Mouse (Mus musculus) cerebellum, adult 8-10 months (tissue): ENCODE data around the gene Tex50.
"Not testable (repeated sequence)": the region's sequence is repeated elsewhere in the genome, so short reads cannot be mapped to it uniquely, and the experiment has no call there.

Experiments
- DNase-seq: peaks from one replicate; pipeline ENCODE4 v3.0.0; 2022

Gene Tex50

GRCm38 (mm10) chr1:161159214-161159613 is at the start of gene Tex50:
TSS of gene Tex50 (minus strand) at chr1:161159314.
- no peak for DNase-seq

GRCm38 (mm10) chr1:161199856-161200255 is 40.7 kb upstream of the Tex50 start:
- no peak for DNase-seq

- not testable (repeated sequence) for DNase-seq
Measured at GRCm38 (mm10) chr1:161196364-161196763, 37.2 kb upstream of the Tex50 start.

- DNase-seq: peak; percentile 67
Measured at GRCm38 (mm10) chr1:161195541-161196351, 36.6 kb upstream of the Tex50 start.

- DNase-seq: no peak
Measured at GRCm38 (mm10) chr1:161190253-161190910, 31.3 kb upstream of the Tex50 start.

- DNase-seq: no peak
Measured at GRCm38 (mm10) chr1:161185431-161185830, 26.3 kb upstream of the Tex50 start.

GRCm38 (mm10) chr1:161183677-161184076 is 24.6 kb upstream of the Tex50 start:
- DNase-seq: no peak

GRCm38 (mm10) chr1:161182386-161182785 is 23.3 kb upstream of the Tex50 start:
- no peak for DNase-seq

GRCm38 (mm10) chr1:161180674-161181073 is 21.6 kb upstream of the Tex50 start:
- peak; percentile 29 for DNase-seq

GRCm38 (mm10) chr1:161170651-161171050 is 11.5 kb upstream of the Tex50 start:
- DNase-seq: peak; percentile 56

- DNase-seq: no peak
Measured at GRCm38 (mm10) chr1:161160266-161160665, 1.2 kb upstream of the Tex50 start.

GRCm38 (mm10) chr1:161156546-161156945 is 2.6 kb downstream of the Tex50 start:
- DNase-seq: no peak

- no peak for DNase-seq
Measured at GRCm38 (mm10) chr1:161151098-161151497, 8.0 kb downstream of the Tex50 start.

GRCm38 (mm10) chr1:161147888-161148287 is 11.2 kb downstream of the Tex50 start:
- no peak for DNase-seq

- not testable (repeated sequence) for DNase-seq
Measured at GRCm38 (mm10) chr1:161145611-161146010, 13.5 kb downstream of the Tex50 start.

- DNase-seq: no peak
Measured at GRCm38 (mm10) chr1:161143216-161143615, 15.9 kb downstream of the Tex50 start.

GRCm38 (mm10) chr1:161142531-161143159 is 16.5 kb downstream of the Tex50 start, which contains the start of gene Ankrd45:
TSS of gene Ankrd45 (plus strand) at chr1:161142691.
- peak; percentile 10 for DNase-seq

GRCm38 (mm10) chr1:161140026-161140762 is 18.9 kb downstream of the Tex50 start:
- DNase-seq: no peak

- DNase-seq: no peak
Measured at GRCm38 (mm10) chr1:161139496-161139895, 19.6 kb downstream of the Tex50 start.

- peak; percentile 95 for DNase-seq
Measured at GRCm38 (mm10) chr1:161130726-161131664, 28.1 kb downstream of the Tex50 start, which contains the start of gene Klhl20. TSS of gene Klhl20 (minus strand) at chr1:161131511.

- no peak for DNase-seq
Measured at GRCm38 (mm10) chr1:161126461-161126860, 32.7 kb downstream of the Tex50 start.
